Mouse (Mus musculus) intestine, embryonic 16.5 days (tissue): ENCODE measurements around the gene Supt7l. TPM values are rescaled to one million over a fixed set of nuclear protein-coding genes. Genes with fewer than 3 reads are reported as not detected.
"Not testable (repeated sequence)": the region's sequence is repeated elsewhere in the genome, so short reads cannot be mapped to it uniquely, and the experiment has no call there.

ENCODE experiments used
- ATAC-seq: fragments of 200-750 bp; cut with Nextera tagmentation; 2 replicates; pipeline ENCODE4 v1.8.0; 2017; ENCODE audit warnings: moderate TSS enrichment, moderate library complexity
- H3K27ac ChIP-seq: fragments of 300-500 bp; sonication (generic); 2 replicates; pipeline ENCODE4 v1.5.1; 2014; ENCODE audit warnings: mild to moderate bottlenecking, low read length
- H3K27me3 ChIP-seq: fragments of 300-500 bp; sonication (generic); replicated peaks from 2 replicates; pipeline ENCODE4 v1.6.1; 2014; ENCODE audit warnings: low read length, control low read depth, mixed read lengths; ENCODE audit not compliant: control insufficient read depth, insufficient read depth
- H3K36me3 ChIP-seq: fragments of 300-500 bp; sonication (generic); 2 replicates; pipeline ENCODE4 v1.6.1; 2014; ENCODE audit warnings: low read length, control low read depth; ENCODE audit not compliant: control insufficient read depth, insufficient read depth
- H3K4me1 ChIP-seq: fragments of 300-500 bp; sonication (generic); 2 replicates; pipeline ENCODE4 v1.6.1; 2014; ENCODE audit warnings: low read length, control low read depth, mixed read lengths; ENCODE audit not compliant: control insufficient read depth, insufficient read depth
- H3K4me2 ChIP-seq: fragments of 300-500 bp; sonication (generic); 2 replicates; pipeline ENCODE4 v1.6.1; 2014; ENCODE audit warnings: low read depth, low read length, control low read depth
- H3K4me3 ChIP-seq: fragments of 300-500 bp; sonication (generic); 2 replicates; pipeline ENCODE4 v1.5.1; 2014; ENCODE audit warnings: mild to moderate bottlenecking, low read length
- H3K9ac ChIP-seq: fragments of 300-500 bp; sonication (generic); 2 replicates; pipeline ENCODE4 v1.6.1; 2014; ENCODE audit warnings: low read depth, low read length
- H3K9me3 ChIP-seq: fragments of 300-500 bp; sonication (generic); 2 replicates; pipeline ENCODE4 v1.6.1; 2016; ENCODE audit warnings: low read length, control low read depth; ENCODE audit not compliant: control insufficient read depth
- WGBS: fragments of 180-500 bp; shearing (Covaris S2); extraction: QIAGEN DNeasy Blood & Tissue Kit; methylation state at CpG from one replicate; pipeline ENCODE4 v1.1.7; 2014; 5-methylcytosine and 5-hydroxymethylcytosine counted together
- polyA plus RNA-seq: library from polyadenylated mRNA; unstranded; fragments of >200 nt; fragmentation: Nextera tagmentation; extraction: Ambion mirVana; gene quantifications from 2 replicates; pipeline ENCODE4 v1.2.1, GENCODE M21; 2015

Supt7l gene
- polyA plus RNA-seq, result 14.8 and 18.7 TPM in 2 replicates

- not testable (repeated sequence) for H3K9me3 ChIP-seq, H3K27me3 ChIP-seq, H3K4me1 ChIP-seq, ATAC-seq, H3K36me3 ChIP-seq
- peak within 1 kb of the TSS; percentile 90 for H3K27ac ChIP-seq
- WGBS, result 80% methylated on average over 11 of the region's 11 CpGs
- peak within 1 kb of the TSS; percentile 92 for H3K9ac ChIP-seq
- H3K4me3 ChIP-seq, result peak within 1 kb of the TSS; percentile 99
- peak within 1 kb of the TSS; percentile 90 for H3K4me2 ChIP-seq
Measured at GRCm38 (mm10) chr5:31527707-31528106, at the start of gene Supt7l. Gene Supt7l, minus strand, starts transcription at chr5:31527807.

- no peak for ATAC-seq
- Histone ChIP-seq H3K4me2 (no peak overlapping the region), H3K9me3 (no peaks in the 10 kb centered on the region), H3K9ac (no peak overlapping the region), H3K36me3 (no peaks in the 10 kb centered on the region), H3K27ac (no peak overlapping the region), H3K4me3 (no peak overlapping the region), H3K4me1 (peaks cover 1% of the 10 kb centered on the region; the same call in 1 of the 2 replicates), H3K27me3 (no peaks in the 10 kb centered on the region)
- WGBS, result 77% methylated on average over 7 of the region's 7 CpGs
Measured at GRCm38 (mm10) chr5:31576539-31576975, 49.0 kb upstream of the Supt7l start.

GRCm38 (mm10) chr5:31573722-31574121, 46.1 kb upstream of the Supt7l start:
- H3K9me3 ChIP-seq, result no peaks in the 10 kb centered on the region
- H3K27me3 ChIP-seq, result no peaks in the 10 kb centered on the region
- H3K36me3 ChIP-seq, result no peaks in the 10 kb centered on the region
- 77% methylated on average over 3 of the region's 3 CpGs for WGBS
- no peak overlapping the region for H3K4me3 ChIP-seq
- H3K27ac ChIP-seq, result no peak overlapping the region
- ATAC-seq, result peak; percentile 56; the same call in 1 of the 2 replicates
- H3K9ac ChIP-seq, result no peak overlapping the region
- H3K4me1 ChIP-seq, result peaks cover 12% of the 10 kb centered on the region; the same call in 1 of the 2 replicates
- no peak overlapping the region for H3K4me2 ChIP-seq

- Histone ChIP-seq H3K4me3 (peak overlapping the region; percentile 9), H3K4me1 (peaks cover 12% of the 10 kb centered on the region; the same call in 1 of the 2 replicates), H3K36me3 (no peaks in the 10 kb centered on the region), H3K4me2 (peak overlapping the region; percentile 31), H3K27ac (peak overlapping the region; percentile 43; the same call in 1 of the 2 replicates), H3K9me3 (no peaks in the 10 kb centered on the region), H3K9ac (peak overlapping the region; percentile 44; the same call in 1 of the 2 replicates), H3K27me3 (no peaks in the 10 kb centered on the region)
- ATAC-seq, result peak; percentile 50; the same call in 1 of the 2 replicates
- WGBS, result 24% methylated on average over 20 of the region's 20 CpGs
Measured at GRCm38 (mm10) chr5:31571023-31571608, 43.5 kb upstream of the Supt7l start.

- H3K4me1 ChIP-seq, result peaks cover 18% of the 10 kb centered on the region
- H3K36me3 ChIP-seq, result no peaks in the 10 kb centered on the region
- H3K4me2 ChIP-seq, result no peak overlapping the region
- no peak overlapping the region for H3K9ac ChIP-seq
- H3K9me3 ChIP-seq, result no peaks in the 10 kb centered on the region
- H3K27ac ChIP-seq, result no peak overlapping the region
- no peaks in the 10 kb centered on the region for H3K27me3 ChIP-seq
- ATAC-seq, result no peak
- WGBS, result 64% methylated on average over 5 of the region's 5 CpGs
- H3K4me3 ChIP-seq, result no peak overlapping the region
Measured at GRCm38 (mm10) chr5:31567951-31568657, 40.5 kb upstream of the Supt7l start.

- Histone ChIP-seq H3K4me3 (no peak overlapping the region), H3K27me3 (no peaks in the 10 kb centered on the region), H3K27ac (no peak overlapping the region), H3K4me1 (peaks cover 16% of the 10 kb centered on the region), H3K9ac (no peak overlapping the region), H3K36me3 (no peaks in the 10 kb centered on the region), H3K9me3 (no peaks in the 10 kb centered on the region), H3K4me2 (no peak overlapping the region)
- ATAC-seq, result no peak
- WGBS, result 63% methylated on average over 3 of the region's 3 CpGs
Measured at GRCm38 (mm10) chr5:31566457-31566856, 38.9 kb upstream of the Supt7l start.

- WGBS, result 88% methylated on average over 7 of the region's 7 CpGs
- no peak overlapping the region for H3K27ac ChIP-seq
- peaks cover 11% of the 10 kb centered on the region for H3K4me1 ChIP-seq
- H3K4me3 ChIP-seq, result no peak overlapping the region
- H3K27me3 ChIP-seq, result no peaks in the 10 kb centered on the region
- no peaks in the 10 kb centered on the region for H3K9me3 ChIP-seq
- no peak overlapping the region for H3K9ac ChIP-seq
- ATAC-seq, result no peak
- H3K4me2 ChIP-seq, result no peak overlapping the region
- H3K36me3 ChIP-seq, result no peaks in the 10 kb centered on the region
Measured at GRCm38 (mm10) chr5:31566026-31566425, 38.4 kb upstream of the Supt7l start.

- 0 out of 2 replicates have a peak, but pooled peaks have one; percentile 26 for ATAC-seq
- no peaks in the 10 kb centered on the region for H3K27me3 ChIP-seq
- 76% methylated on average over 4 of the region's 4 CpGs for WGBS
Measured at GRCm38 (mm10) chr5:31564976-31565375, 37.4 kb upstream of the Supt7l start.

GRCm38 (mm10) chr5:31563905-31564304, 36.3 kb upstream of the Supt7l start:
- H3K9me3 ChIP-seq, result no peaks in the 10 kb centered on the region
- no peak overlapping the region for H3K4me2 ChIP-seq
- H3K9ac ChIP-seq, result peak overlapping the region; percentile 32; the same call in 1 of the 2 replicates
- H3K27ac ChIP-seq, result no peak overlapping the region
- peaks cover 6% of the 10 kb centered on the region; the same call in 1 of the 2 replicates for H3K4me1 ChIP-seq
- WGBS, result 35% methylated on average over 7 of the region's 7 CpGs
- H3K27me3 ChIP-seq, result no peaks in the 10 kb centered on the region
- H3K36me3 ChIP-seq, result no peaks in the 10 kb centered on the region
- no peak for ATAC-seq
- no peak overlapping the region for H3K4me3 ChIP-seq

More at GRCm38 (mm10) chr5:31564976-31565375, 37.4 kb upstream of the Supt7l start:
- Histone ChIP-seq H3K9me3 (no peaks in the 10 kb centered on the region), H3K4me3 (no peak overlapping the region), H3K27ac (no peak overlapping the region), H3K4me2 (no peak overlapping the region), H3K4me1 (peaks cover 6% of the 10 kb centered on the region; the same call in 1 of the 2 replicates), H3K36me3 (no peaks in the 10 kb centered on the region), H3K9ac (no peak overlapping the region; the same call in 1 of the 2 replicates)
